Mouse (Mus musculus) mouse embryonic stem cell (cell line): Measurements from ENCODE around the gene Rps6kc1.

ENCODE experiments used
- in situ Hi-C, 2 experiments: fragments of 300-500 bp; cut with MboI; formaldehyde crosslinking; loops; 1 replicate in 1 of 2; 3 replicates in 1 of 2; pipeline ENCODE4 v1.14.3; 2019 to 2020; ENCODE audit warnings: low sequenced_read_pairs in 2 of 2, low pct_unique_long_range_greater_than_20kb in 1 of 2, mixed read lengths in 1 of 2; ENCODE audit not compliant: unreplicated experiment in 1 of 2

Gene Rps6kc1

GRCm38 (mm10) chr1:190791638-190792037, 119.9 kb downstream of the Rps6kc1 start:
- in situ Hi-C loops, result no loop called here

GRCm38 (mm10) chr1:190790720-190791119, 120.8 kb downstream of the Rps6kc1 start:
- in situ Hi-C loops, result no loop called here

- in situ Hi-C loops, result no loop called here
Measured at GRCm38 (mm10) chr1:190777660-190778059, 133.9 kb downstream of the Rps6kc1 start.

- in situ Hi-C loops, result no loop called here
Measured at GRCm38 (mm10) chr1:190776260-190776659, 135.3 kb downstream of the Rps6kc1 start.

- in situ Hi-C loops, result no loop called here
Measured at GRCm38 (mm10) chr1:190772088-190772885, 139.3 kb downstream of the Rps6kc1 start.

GRCm38 (mm10) chr1:190769748-190770147, 141.8 kb downstream of the Rps6kc1 start:
- in situ Hi-C loops, result no loop called here

GRCm38 (mm10) chr1:190768307-190768706, 143.3 kb downstream of the Rps6kc1 start:
- in situ Hi-C loops, result no loop called here

GRCm38 (mm10) chr1:190767621-190768020, 143.9 kb downstream of the Rps6kc1 start:
- in situ Hi-C loops, result no loop called here

- in situ Hi-C loops, result no loop called here
Measured at GRCm38 (mm10) chr1:190766800-190767199, 144.8 kb downstream of the Rps6kc1 start.

GRCm38 (mm10) chr1:190763756-190764155, 147.8 kb downstream of the Rps6kc1 start:
- in situ Hi-C loops, result no loop called here

- in situ Hi-C loops, result no loop called here
Measured at GRCm38 (mm10) chr1:190761786-190762185, 149.8 kb downstream of the Rps6kc1 start.

- in situ Hi-C loops, result no loop called here
Measured at GRCm38 (mm10) chr1:190757899-190758298, 153.7 kb downstream of the Rps6kc1 start.

GRCm38 (mm10) chr1:190751794-190752570, 159.6 kb downstream of the Rps6kc1 start:
- in situ Hi-C loops, result no loop called here

- in situ Hi-C loops, result no loop called here
Measured at GRCm38 (mm10) chr1:190748937-190749336, 162.6 kb downstream of the Rps6kc1 start.

- in situ Hi-C loops, result no loop called here
Measured at GRCm38 (mm10) chr1:190741421-190741820, 170.1 kb downstream of the Rps6kc1 start.

GRCm38 (mm10) chr1:190732803-190733202, 178.8 kb downstream of the Rps6kc1 start:
- in situ Hi-C loops, result no loop called here

GRCm38 (mm10) chr1:190729516-190730088, 182.0 kb downstream of the Rps6kc1 start:
- in situ Hi-C loops, result no loop called here

- in situ Hi-C loops, result no loop called here
Measured at GRCm38 (mm10) chr1:190728111-190728651, 183.4 kb downstream of the Rps6kc1 start.

GRCm38 (mm10) chr1:190727385-190727784, 184.2 kb downstream of the Rps6kc1 start:
- in situ Hi-C loops, result no loop called here
